Mouse (Mus musculus): ENCODE results near the gene Cd200r1. TPM values are rescaled to one million over a fixed set of nuclear protein-coding genes. Genes with fewer than 3 reads are reported as not detected.
"Not testable (repeated sequence)": the region's sequence is repeated elsewhere in the genome, so short reads cannot be mapped to it uniquely, and the experiment has no call there.

Cd200r1 gene
- polyA plus RNA-seq, 1 experiment from 2014 or later, result 0.14 TPM

DNA sequence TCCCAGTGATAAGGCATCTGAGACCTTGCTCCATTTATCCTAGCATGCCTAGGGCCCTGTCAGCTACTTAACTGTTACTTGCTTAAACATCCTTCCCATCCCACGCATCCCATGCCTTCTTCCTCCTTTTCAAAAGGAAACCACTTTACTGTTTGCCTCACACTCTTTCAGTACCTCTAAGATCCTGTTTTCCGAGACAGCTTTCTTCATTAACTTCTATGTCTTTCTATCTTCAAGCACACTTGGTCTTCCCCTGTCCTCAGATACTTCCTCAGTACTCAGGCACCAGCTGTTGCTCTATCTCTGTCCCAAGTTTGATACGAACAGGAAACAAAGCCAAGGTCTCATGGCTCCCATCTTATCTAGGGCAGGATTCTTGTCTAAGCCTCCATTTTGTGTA, 8.1 kb downstream of the Cd200r1 start:
- no peak overlapping the region for H3K27ac ChIP-seq
- 83% methylated on average over 3 of the region's 3 CpGs for WGBS
- H3K4me3 ChIP-seq, result no peak overlapping the region
- no peaks in the 10 kb centered on the region for H3K4me1 ChIP-seq
- no peak for DNase-seq (ENCODE audit: low spot score)
- H3K9me3 ChIP-seq (replicated peaks), result no peaks in the 10 kb centered on the region
- no peaks in the 10 kb centered on the region for H3K27me3 ChIP-seq (ENCODE audit: low read depth, poor library complexity, severe bottlenecking)
- no peaks in the 10 kb centered on the region for H3K36me3 ChIP-seq

DNA sequence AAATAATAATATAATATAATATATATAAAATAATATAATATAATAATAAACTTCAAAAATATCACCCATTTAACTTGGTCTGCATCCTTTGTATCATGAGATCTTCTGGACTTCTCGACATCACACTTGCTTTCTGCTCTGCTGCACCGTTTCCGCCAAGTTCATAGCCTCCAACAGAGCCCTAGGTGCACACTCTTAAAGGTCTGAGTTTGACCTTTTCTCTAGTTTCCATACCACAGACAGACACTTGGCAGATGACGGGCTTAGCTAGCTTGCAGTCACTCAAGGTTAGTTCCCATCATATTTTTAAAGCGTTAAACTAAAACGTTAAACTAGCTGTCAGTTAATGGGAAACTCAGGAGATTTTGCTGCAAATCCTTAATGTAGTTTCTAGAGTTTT, 8.7 kb downstream of the Cd200r1 start:
- H3K27ac ChIP-seq, result no peak overlapping the region
- no peaks in the 10 kb centered on the region for H3K36me3 ChIP-seq
- H3K9me3 ChIP-seq (replicated peaks), result no peaks in the 10 kb centered on the region
- H3K4me3 ChIP-seq, result no peak overlapping the region
- DNase-seq (ENCODE audit: low spot score), result no peak
- no peaks in the 10 kb centered on the region for H3K4me1 ChIP-seq
- no peaks in the 10 kb centered on the region for H3K27me3 ChIP-seq (ENCODE audit: low read depth, poor library complexity, severe bottlenecking)
- WGBS, result 92% methylated on average over 6 of the region's 6 CpGs

DNA sequence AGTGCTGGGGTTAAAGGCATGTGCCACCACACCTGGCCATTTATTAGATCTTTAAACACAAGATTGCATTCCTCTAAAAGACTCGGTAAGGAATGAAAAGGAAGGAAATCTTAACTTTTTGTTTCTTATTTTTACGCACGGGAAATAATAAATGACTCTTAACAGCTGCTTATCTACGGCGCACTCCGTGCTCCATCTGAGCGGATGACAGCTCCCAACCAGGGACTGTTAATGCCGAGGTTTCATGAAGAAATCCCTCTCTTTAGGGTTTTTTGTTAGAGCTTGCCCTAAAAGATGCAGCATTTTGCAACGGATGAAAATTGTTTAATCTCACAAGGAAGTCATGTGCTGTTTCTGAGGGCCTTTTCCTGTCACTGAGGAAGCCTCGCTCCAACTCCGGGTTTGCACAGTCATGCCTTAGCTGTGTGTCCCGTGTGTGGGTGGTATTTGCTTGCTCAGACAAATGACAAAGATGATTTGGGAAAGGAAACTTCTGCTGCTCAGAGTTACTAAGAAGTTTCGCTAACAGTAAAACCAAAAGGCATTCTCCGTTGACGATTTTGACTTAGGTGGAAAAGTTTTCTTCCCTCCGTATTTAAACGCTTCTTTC, 13.1 kb downstream of the Cd200r1 start:
- no peaks in the 10 kb centered on the region for H3K36me3 ChIP-seq
- no peaks in the 10 kb centered on the region for H3K9me3 ChIP-seq (replicated peaks)
- no peak overlapping the region for H3K27ac ChIP-seq
- H3K4me1 ChIP-seq, result no peaks in the 10 kb centered on the region
- DNase-seq (ENCODE audit: low spot score), result no peak
- H3K27me3 ChIP-seq (ENCODE audit: low read depth, poor library complexity, severe bottlenecking), result no peaks in the 10 kb centered on the region
- no peak overlapping the region for H3K4me3 ChIP-seq
- WGBS, result 86% methylated on average over 17 of the region's 17 CpGs

DNA sequence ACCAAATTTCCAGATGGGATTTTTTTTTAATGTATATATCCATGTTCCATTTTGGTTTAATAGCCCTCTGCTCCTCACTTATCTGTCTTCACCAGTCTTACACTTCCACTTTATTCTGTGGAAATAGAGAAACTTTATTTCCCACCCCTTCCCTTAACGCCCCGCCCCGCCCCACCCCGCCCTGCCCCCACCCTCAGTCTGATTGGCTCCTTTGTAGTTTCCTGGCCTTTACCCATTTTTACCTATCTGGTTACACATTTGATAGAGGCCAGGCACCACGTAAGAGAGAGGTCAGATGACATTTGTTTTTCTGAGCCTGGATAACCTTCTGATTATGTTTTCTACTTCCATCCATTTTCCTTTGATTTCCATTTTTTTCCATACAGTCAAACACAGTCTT, 14.0 kb downstream of the Cd200r1 start:
- 92% methylated on average over 5 of the region's 5 CpGs for WGBS
- Histone ChIP-seq H3K27ac (no peak overlapping the region), H3K4me1 (no peaks in the 10 kb centered on the region), H3K4me3 (no peak overlapping the region), H3K36me3 (no peaks in the 10 kb centered on the region), H3K9me3 (replicated peaks) (no peaks in the 10 kb centered on the region), H3K27me3 (ENCODE audit: low read depth, poor library complexity, severe bottlenecking) (no peaks in the 10 kb centered on the region)
- DNase-seq (ENCODE audit: low spot score), result no peak

DNA sequence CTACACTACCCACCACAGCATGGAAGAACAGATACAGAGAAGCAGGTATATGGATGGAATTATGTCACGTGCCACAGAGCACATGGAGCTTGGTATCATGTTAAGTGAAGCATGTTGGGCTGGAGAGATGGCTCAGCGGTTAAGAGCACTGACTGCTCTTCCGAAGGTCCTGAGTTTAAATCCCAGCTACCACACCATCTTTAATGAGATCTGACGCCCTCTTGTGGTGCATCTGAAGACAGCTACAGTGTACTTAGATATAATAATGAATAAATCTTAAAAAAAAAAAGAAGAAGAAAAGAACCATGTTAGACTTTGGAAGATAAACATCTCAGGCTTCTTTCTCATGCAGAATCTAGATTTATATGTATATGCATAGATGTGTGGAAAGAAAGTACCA, 15.2 kb downstream of the Cd200r1 start:
- no peaks in the 10 kb centered on the region for H3K36me3 ChIP-seq
- no peaks in the 10 kb centered on the region for H3K9me3 ChIP-seq (replicated peaks)
- H3K4me3 ChIP-seq, result no peak overlapping the region
- no peak overlapping the region for H3K27ac ChIP-seq
- 70% methylated on average over 4 of the region's 4 CpGs for WGBS
- no peak for DNase-seq (ENCODE audit: low spot score)
- no peaks in the 10 kb centered on the region for H3K4me1 ChIP-seq
- no peaks in the 10 kb centered on the region for H3K27me3 ChIP-seq (ENCODE audit: low read depth, poor library complexity, severe bottlenecking)

DNA sequence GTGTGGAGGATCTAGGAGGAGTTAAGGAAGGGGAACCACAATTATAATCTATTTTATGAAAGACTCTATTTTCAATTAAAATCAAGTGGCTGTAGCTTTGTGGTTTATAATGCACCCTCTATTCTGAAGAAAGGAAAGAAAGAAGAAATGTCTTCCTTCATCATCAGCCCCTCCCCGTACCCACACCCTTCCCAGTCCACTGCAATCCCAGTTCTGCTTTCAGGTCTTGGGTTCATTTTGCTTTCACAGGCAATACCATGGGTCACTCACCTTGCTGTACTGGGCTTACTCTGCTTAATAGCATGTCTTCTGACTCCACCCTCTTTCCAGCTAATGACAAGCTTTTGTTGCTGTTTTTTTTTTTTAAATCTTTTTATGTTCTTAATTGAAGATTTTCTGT, 21.4 kb downstream of the Cd200r1 start:
- Histone ChIP-seq H3K9me3 (replicated peaks) (no peaks in the 10 kb centered on the region), H3K27ac (no peak overlapping the region), H3K27me3 (ENCODE audit: low read depth, poor library complexity, severe bottlenecking) (no peaks in the 10 kb centered on the region), H3K36me3 (no peaks in the 10 kb centered on the region), H3K4me3 (no peak overlapping the region), H3K4me1 (no peaks in the 10 kb centered on the region)
- no peak for DNase-seq (ENCODE audit: low spot score)
- 79% methylated on average over 1 of the region's 1 CpGs for WGBS

DNA sequence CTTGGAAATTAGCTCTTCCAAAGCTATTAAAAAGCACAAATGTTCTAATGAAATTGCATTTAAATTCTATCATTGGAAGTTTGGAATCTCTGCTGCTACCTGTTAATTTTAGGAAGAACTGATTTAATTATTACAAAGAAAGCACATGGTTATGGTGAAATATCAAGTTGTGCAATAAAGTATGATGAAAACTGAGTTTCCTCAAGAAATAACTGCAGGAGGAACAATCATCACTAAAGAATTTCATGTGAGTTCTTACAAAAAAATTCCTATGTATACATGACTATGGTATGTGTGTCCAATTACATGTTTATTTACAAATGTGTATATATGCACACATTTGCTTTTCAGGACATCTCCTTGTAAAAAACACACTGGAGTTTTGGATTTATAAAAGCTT, 28.9 kb downstream of the Cd200r1 start:
- no peak for DNase-seq (ENCODE audit: low spot score)
- no peak overlapping the region for H3K27ac ChIP-seq
- H3K36me3 ChIP-seq, result no peaks in the 10 kb centered on the region
- H3K9me3 ChIP-seq (replicated peaks), result no peaks in the 10 kb centered on the region
- H3K4me3 ChIP-seq, result no peak overlapping the region
- no peaks in the 10 kb centered on the region for H3K4me1 ChIP-seq
- H3K27me3 ChIP-seq (ENCODE audit: low read depth, poor library complexity, severe bottlenecking), result no peaks in the 10 kb centered on the region

DNA sequence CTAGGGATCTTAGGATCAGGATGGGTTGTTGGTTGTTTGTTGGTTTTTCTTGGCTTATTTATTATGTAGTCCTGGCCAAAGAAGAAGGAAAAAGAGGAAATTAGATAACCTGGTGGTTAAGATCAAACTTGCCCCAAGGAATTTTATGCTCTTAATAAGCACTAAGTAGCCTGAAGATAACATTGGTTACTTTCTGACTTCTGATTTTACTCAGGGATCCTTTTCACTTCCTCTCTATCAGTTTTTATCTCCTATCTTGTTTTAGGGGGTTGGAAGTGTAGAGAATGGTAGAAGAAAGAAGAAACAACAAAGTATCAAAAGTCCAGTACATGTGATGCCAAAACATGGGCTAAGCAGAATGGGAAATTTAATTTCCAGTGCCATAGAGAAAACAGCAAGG, 40.4 kb downstream of the Cd200r1 start:
- Histone ChIP-seq H3K4me3 (no peak overlapping the region), H3K36me3 (no peaks in the 10 kb centered on the region), H3K27ac (no peak overlapping the region), H3K27me3 (ENCODE audit: low read depth, poor library complexity, severe bottlenecking) (no peaks in the 10 kb centered on the region), H3K4me1 (no peaks in the 10 kb centered on the region), H3K9me3 (replicated peaks) (no peaks in the 10 kb centered on the region)
- DNase-seq (ENCODE audit: low spot score), result no peak

DNA sequence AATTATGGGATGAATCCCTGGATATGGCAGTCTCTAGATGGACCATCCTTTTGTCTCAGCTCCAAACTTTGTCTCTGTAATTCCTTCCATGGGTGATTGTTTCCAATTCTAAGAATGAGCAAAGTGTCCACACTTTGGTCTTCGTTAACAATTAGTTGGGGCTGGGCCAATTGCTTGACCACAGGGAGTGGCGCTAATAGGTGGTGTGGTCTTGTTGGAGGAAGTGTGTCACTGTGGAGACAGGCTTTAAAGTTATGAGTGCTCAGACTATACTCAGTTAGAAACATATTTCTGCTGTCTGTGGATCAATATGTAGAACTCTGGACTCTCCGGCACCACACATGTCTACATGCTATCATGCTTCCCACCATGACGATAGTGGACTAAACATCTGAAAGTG, 44.7 kb downstream of the Cd200r1 start:
- not testable (repeated sequence) for H3K36me3 ChIP-seq; H3K27ac ChIP-seq; H3K4me1 ChIP-seq; H3K9me3 ChIP-seq (replicated peaks); H3K4me3 ChIP-seq; DNase-seq (ENCODE audit: low spot score); H3K27me3 ChIP-seq (ENCODE audit: low read depth, poor library complexity, severe bottlenecking)
- WGBS, result 95% methylated on average over 4 of the region's 4 CpGs

DNA sequence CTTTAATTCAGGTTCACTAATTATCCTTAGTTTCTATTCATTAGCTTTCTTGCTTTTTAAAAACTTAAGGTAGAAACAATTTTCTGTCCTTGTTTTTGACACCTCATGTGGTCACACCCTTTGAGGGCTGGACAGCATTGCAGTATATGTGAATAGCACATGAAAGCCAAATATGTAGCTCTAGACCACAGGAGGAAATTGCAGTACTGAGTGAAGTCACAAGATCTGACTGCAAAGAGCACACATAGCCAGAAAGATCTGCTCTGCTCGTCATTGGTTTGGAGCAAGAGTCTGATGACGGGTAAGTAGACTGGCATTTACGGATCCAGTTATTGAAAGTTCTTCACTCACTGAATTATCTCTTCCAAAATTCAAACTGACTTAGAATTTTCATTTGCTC, 46.0 kb downstream of the Cd200r1 start, which contains the start of gene Cd200r4:
Cd200r4 (plus strand) TSS at position 190 of the 400 bp plus-strand sequence.
- Histone ChIP-seq H3K27me3 (ENCODE audit: low read depth, poor library complexity, severe bottlenecking) (no peaks in the 10 kb centered on the region), H3K4me1 (no peaks in the 10 kb centered on the region), H3K4me3 (no peak within 1 kb of the TSS), H3K36me3 (no peaks in the 10 kb centered on the region), H3K27ac (no peak within 1 kb of the TSS), H3K9me3 (replicated peaks) (no peaks in the 10 kb centered on the region)
- no peak for DNase-seq (ENCODE audit: low spot score)
- 89% methylated on average over 3 of the region's 3 CpGs for WGBS

DNA sequence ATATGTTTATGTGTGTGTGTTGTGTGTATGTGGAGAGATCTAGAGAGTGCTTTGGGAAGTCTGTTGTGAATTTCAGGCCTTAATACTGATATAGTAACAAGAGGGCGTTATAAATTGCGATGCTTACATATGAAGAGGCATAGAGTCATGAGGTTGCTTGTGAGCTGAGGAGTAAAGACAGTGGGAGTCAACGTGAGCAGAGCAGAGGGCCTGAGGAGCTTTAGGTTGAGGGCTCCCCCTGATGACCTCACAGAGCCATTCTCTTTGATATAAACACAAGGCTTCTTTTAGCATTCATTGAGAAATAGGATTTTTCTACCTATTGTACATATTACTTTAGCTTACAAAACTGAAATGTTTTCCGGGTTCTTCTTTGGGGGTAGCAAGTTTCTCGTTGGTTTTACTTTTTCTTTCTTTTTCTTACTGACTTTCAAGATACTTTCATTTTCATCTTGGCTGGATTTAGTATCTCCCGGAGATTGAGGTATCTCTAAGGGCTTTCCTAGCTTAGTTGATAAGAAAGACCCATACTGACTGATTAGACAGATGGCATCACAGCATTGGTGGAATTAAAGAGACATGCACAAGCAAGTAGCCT, 47.0 kb downstream of the Cd200r1 start:
- Histone ChIP-seq H3K27me3 (ENCODE audit: low read depth, poor library complexity, severe bottlenecking) (no peaks in the 10 kb centered on the region), H3K4me1 (no peaks in the 10 kb centered on the region), H3K4me3 (no peak overlapping the region), H3K27ac (no peak overlapping the region), H3K36me3 (no peaks in the 10 kb centered on the region), H3K9me3 (replicated peaks) (no peaks in the 10 kb centered on the region)
- no peak for DNase-seq (ENCODE audit: low spot score)
- WGBS, result 81% methylated on average over 6 of the region's 6 CpGs

DNA sequence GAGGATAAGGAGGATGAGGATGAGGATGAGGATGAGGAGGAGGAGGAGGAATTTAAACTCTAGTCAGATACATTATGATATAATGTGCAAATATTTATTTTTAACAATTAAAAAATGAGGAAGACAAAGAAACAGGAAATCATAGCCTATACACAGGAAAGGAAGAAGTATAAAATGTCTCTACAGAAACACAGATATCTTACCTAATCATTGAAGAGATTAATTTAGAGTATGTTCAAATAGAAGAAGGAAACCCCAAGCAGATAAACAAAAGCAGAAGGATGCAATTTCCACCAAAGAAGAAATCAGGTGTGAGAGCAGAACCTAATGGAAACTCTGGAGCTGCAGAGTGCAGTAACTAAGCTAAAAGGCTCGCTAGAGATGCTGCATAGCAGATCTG, 52.5 kb downstream of the Cd200r1 start:
- Histone ChIP-seq H3K36me3 (no peaks in the 10 kb centered on the region), H3K4me1 (no peaks in the 10 kb centered on the region), H3K27ac (no peak overlapping the region), H3K4me3 (no peak overlapping the region), H3K27me3 (ENCODE audit: low read depth, poor library complexity, severe bottlenecking) (no peaks in the 10 kb centered on the region), H3K9me3 (replicated peaks) (no peaks in the 10 kb centered on the region)
- WGBS, result 59% methylated on average over 1 of the region's 1 CpGs
- no peak for DNase-seq (ENCODE audit: low spot score)

DNA sequence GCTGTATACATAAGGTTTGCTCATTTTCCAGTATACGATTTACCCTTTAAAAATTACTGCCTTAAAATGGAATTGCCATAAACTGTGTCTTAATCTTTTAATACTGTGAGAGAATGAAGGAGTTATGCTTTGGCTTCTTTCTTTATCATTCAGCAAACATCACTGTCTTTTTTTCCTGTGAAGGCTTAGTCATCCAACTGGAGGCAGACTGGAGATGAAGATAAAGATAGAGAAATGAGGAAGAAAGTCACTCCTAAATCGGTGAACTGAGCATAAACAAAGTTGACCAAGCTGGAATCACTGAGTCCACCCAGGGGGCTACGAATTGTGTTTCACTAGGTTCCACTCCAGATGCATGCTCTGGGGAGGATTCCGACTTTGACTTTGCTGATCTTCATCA, 55.0 kb downstream of the Cd200r1 start:
- no peak overlapping the region for H3K27ac ChIP-seq
- H3K27me3 ChIP-seq (ENCODE audit: low read depth, poor library complexity, severe bottlenecking), result no peaks in the 10 kb centered on the region
- no peaks in the 10 kb centered on the region for H3K36me3 ChIP-seq
- no peaks in the 10 kb centered on the region for H3K9me3 ChIP-seq (replicated peaks)
- no peaks in the 10 kb centered on the region for H3K4me1 ChIP-seq
- DNase-seq (ENCODE audit: low spot score), result no peak
- no peak overlapping the region for H3K4me3 ChIP-seq
- 88% methylated on average over 4 of the region's 4 CpGs for WGBS

DNA sequence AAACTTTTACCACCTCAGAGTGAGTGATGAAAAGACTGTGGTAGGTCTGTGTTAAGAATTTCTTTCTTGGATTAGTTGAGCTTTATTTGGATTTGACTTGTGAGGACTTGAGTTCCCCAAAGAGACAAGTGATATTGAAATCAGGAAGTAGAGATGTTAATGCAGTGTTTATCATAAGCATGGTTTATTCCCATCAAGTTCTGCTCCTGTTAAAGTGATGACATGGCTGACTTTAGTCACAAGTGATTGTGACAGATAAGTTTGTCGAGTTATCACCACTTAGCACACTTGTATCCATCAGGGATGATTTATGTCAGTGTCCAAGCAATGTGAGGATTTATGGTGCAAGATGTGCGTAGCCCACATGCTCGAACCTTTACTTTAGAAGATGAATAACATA, 66.8 kb downstream of the Cd200r1 start:
- no peaks in the 10 kb centered on the region for H3K36me3 ChIP-seq
- no peaks in the 10 kb centered on the region for H3K4me1 ChIP-seq
- H3K4me3 ChIP-seq, result no peak overlapping the region
- H3K27ac ChIP-seq, result no peak overlapping the region
- no peaks in the 10 kb centered on the region for H3K9me3 ChIP-seq (replicated peaks)
- H3K27me3 ChIP-seq (ENCODE audit: low read depth, poor library complexity, severe bottlenecking), result no peaks in the 10 kb centered on the region
- 80% methylated on average over 3 of the region's 3 CpGs for WGBS
- no peak for DNase-seq (ENCODE audit: low spot score)

Data from limb, embryonic 10.5 days (tissue).